Mouse (Mus musculus): ENCODE results near the gene Timp2. TPM values are rescaled to one million over a fixed set of nuclear protein-coding genes. Genes with fewer than 3 reads are reported as not detected.
A peak's percentile ranks its signal among the peaks of the same experiment; 100 is the strongest.
"Not testable (repeated sequence)": the region's sequence is repeated elsewhere in the genome, so short reads cannot be mapped to it uniquely, and the experiment has no call there.

The Timp2 gene
- total RNA-seq (2017) = 51.2 and 61.9 TPM in 2 replicates

DNA sequence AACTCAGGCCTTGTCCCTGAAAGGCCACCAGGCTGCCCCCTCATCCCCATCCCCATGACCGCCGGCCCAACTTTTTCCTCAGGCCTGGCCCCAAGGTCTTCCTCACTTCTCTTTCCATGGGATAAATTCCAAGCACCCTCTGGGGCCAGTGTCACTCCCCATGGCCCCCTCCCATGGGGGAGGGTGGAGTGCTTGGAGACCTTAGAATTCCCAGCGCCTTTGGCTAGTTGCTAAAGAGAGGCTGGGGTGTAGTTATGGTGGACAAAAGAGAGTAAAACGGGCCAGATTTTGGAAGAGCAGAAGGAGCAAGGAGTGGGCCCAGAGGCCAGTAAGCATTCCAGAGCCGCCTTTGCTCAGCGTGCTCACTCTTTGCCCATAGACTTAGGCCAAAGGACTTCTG, at the start of gene Timp2:
Timp2 (minus strand) TSS at position 101 of the 400 bp plus-strand sequence.
- ATAC-seq (ENCODE audit: extremely low read depth, insufficient number of reproducible peaks, low FRiP score, poor library complexity, severe bottlenecking) = no peak

DNA sequence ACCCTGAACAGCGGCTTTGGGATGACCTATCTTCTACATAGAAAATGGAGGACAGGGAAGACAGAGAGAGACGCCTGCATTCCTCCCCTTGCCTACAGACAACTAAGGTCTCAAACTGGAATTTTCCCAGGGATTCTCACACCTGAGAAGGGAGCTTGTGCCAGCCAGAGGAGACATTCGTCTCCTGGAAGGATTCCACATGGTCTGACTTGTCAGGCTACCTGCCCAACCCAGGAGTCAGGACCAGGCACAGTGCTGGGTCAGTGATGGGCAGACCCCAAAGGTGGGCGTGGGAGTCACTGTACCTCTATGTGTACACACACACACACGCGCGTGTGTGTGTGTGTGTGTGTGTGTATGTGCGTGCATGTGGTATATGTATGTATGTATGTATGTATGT, 49.8 kb upstream of the Timp2 start:
- ATAC-seq (ENCODE audit: extremely low read depth, insufficient number of reproducible peaks, low FRiP score, poor library complexity, severe bottlenecking) = no peak

DNA sequence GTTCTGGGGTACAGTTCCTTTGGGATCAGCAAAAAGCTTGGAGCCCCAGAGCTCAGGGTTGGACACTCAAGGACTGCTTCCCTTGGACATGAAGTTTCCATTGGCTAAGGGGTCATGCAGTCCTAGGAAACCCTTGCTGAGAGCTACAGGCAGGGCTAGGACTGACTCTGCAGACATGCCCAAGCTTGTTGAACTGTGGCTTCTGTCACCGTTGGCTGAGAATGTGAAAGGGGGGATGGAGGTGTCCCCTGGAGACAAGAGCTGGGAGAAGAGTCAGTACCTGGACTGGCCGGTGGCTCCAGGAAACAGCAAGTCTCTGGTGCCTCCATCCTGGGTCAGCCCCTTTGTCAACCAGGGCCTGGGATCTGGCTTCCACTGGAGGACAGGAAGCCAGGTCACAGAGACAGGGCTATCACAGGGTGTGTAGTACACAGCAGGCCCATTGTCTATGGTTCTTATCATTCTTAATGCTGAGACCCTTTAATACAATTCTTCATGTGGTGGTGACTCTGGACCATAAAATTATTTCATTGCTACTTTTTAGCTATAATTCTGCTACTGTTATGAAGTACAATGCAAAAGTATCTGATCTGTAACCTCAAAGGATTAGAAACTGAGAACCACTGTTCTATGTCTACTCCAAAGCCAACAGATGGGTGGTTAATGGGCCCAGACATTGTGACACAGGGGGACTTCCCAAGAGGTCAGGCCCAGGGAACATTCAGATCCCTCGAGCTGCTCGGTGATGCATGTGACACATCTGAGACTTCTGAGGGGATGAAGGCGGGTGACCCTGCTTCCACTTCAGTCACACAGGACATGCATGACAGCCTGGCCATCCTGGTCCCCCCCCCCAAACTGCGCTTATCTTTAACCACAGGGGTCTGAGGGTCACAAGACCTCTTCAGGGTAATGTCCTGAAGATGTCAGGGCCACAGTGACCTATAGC, 48.7 kb upstream of the Timp2 start:
- no peak for ATAC-seq (ENCODE audit: extremely low read depth, insufficient number of reproducible peaks, low FRiP score, poor library complexity, severe bottlenecking)

DNA sequence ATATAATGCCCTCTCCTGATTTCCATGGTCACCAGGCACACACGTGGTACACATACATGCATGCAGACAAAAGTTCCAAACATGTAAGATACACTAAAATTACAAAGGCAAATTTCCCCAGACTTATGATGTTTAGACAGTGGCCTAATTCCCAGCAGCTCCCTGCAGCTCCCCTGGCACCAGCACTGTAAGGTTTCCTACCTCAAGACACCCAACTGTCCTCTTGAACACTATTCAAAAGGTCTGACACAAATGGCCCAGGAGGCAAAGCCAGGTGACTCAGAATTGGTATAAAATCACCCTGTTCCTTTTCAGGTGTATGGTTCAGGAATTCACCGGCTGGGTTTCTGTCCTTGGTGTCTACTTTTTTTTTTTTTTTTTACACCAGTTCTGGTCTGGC, 47.6 kb upstream of the Timp2 start:
- ATAC-seq (ENCODE audit: extremely low read depth, insufficient number of reproducible peaks, low FRiP score, poor library complexity, severe bottlenecking) = no peak

DNA sequence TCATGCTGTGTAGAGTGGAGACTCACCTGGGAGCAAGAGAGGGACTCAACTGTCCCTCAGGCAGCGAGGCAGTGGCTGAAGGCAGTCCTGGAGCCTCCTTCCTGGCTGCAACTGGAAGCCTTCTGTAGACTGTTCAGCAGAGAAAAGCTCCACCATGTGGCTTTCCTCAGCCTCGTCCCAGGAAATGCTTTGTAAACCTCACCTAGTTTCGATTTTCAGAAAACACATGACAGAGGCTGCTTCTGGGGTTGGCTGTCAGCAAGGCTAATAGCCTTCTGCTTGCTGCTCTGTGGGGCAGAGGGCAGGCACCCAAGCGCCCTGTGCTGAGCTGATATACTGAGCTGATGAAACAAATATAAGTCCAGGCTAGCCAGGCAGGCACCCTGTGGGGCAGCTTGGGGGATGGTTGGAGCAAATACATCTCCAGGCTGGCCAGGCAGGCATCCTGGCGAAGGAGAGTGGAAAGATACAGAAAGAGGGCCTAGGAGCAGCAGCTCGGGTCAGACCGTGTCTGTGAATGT, 46.3 kb upstream of the Timp2 start, which contains the start of gene Lgals3bp:
Lgals3bp (minus strand) TSS at position 333 of the 521 bp plus-strand sequence.
- peak; percentile 26; the same call in 1 of the 2 replicates for ATAC-seq (ENCODE audit: extremely low read depth, insufficient number of reproducible peaks, low FRiP score, poor library complexity, severe bottlenecking)

DNA sequence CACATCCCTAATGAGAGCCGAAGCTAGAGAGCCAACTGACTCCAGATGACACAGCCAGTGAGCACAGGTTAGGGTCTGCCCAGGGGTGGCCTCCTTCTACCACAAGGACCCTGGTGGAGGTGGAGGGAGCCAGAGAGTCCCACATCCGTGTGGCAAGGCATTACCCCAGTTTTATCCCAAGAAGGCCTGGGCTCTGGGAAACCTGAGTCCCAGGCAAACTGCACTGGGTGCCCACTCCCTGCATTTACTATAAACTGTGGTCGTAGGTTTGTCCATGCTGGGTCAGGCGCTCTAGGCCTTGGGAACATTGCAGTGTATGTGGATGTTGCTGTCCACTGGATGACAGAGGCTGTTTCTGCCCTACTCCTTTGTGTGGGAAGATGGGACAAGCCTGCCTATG, 45.7 kb upstream of the Timp2 start:
- no peak for ATAC-seq (ENCODE audit: extremely low read depth, insufficient number of reproducible peaks, low FRiP score, poor library complexity, severe bottlenecking)

DNA sequence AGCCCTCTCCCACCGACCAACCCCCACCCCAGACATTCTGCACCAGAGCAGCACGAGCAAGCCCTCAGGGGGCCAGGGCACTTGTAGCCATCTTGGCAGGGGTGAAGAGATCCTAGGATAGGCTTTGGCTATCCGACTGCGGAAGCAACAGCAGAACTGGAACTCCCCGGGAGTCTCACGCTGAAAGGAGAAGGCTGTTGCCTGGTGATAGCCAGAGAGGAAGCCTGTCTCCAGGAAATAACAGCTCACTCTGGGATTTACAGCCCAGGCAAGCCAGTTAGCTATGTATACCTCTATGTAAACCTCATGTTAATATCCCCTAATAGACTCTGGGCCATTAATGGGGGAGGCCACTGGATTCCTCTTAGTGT, 45.0 kb upstream of the Timp2 start:
- no peak for ATAC-seq (ENCODE audit: extremely low read depth, insufficient number of reproducible peaks, low FRiP score, poor library complexity, severe bottlenecking)

DNA sequence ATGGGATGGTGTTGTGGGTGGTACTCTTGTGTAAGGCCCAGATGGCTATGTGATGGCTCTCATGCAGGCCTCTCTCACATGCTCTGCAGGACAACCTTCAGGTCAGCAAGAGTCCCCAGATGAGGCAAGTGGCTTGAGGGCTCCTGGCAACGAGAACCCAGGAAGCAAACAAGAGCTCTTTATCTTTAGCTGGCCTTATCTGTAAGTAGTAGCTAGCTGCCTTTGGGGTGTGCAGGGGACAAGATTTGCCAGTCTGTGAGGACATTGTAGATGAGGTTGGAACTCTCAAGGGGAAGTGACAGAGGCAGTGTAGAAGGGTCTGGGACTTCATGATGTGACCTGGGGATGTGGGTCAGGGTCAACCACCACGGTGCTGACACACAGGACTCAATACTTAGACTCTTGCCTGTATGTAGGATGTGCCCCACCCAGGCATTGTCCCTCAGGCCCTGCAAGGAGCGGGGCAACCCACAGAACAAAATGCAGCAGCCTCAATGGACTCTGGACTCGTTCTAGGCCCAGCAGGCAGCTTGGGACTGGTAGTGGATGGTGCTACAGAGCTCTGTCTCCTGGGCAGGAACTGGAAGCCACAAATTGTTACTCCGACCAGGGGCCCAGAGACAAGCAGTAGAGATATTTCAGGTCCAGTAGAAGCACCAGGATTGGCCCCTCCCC, 44.5 kb upstream of the Timp2 start:
- ATAC-seq (ENCODE audit: extremely low read depth, insufficient number of reproducible peaks, low FRiP score, poor library complexity, severe bottlenecking) = no peak

DNA sequence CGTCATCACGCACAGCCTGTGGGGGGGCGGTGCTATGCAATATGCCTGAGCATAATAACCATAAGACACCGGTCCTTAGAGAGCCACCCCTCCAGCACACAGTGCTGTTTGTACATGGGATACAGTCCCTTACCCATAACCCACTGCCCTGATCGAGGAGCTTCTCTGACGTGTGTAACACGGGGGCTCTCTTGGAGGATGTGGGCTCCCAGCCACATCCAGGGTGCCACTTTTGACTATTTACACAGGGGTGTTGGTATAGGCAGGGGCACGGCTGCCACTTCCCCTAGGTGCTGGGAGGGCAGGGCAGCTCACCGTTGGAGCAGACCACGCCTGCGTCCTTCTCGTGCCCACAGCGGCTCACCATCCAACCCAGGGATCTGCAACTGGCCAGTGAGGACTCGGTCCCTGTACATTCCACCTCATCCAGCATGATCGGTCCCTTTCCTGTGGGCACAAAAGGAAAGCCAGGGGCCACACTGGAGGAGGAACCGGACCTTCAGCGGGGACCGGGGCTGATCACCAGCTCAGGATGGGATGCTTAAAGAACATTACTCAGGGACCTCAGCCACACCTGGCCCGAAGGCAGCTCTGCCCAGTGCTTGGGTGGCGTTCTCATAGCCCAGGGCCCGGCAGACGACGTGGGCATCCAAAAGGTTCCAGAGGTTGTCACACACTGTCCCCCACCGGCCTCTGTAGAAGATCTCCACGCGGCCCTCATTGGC, 42.4 kb upstream of the Timp2 start:
- ATAC-seq (ENCODE audit: extremely low read depth, insufficient number of reproducible peaks, low FRiP score, poor library complexity, severe bottlenecking) = no peak

DNA sequence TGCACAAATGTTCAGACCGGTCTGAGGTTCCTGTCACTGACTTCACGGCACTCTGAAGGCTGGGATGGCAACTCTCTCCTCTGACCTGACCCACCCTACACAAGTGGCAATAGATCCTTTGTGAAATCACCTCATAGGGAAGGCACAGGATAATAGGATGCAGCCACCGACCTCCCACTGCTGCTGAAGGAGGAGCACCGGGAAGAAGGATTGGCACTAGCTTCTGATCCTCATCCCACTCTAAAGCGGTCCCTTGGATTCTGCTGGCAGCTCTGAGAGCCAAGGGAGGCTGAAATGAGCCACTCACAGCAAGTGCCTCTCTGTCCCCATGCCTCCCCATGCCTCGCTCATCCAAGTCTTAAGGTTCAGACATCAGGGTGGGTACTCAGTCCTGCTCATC, 39.0 kb upstream of the Timp2 start:
- no peak for ATAC-seq (ENCODE audit: extremely low read depth, insufficient number of reproducible peaks, low FRiP score, poor library complexity, severe bottlenecking)

DNA sequence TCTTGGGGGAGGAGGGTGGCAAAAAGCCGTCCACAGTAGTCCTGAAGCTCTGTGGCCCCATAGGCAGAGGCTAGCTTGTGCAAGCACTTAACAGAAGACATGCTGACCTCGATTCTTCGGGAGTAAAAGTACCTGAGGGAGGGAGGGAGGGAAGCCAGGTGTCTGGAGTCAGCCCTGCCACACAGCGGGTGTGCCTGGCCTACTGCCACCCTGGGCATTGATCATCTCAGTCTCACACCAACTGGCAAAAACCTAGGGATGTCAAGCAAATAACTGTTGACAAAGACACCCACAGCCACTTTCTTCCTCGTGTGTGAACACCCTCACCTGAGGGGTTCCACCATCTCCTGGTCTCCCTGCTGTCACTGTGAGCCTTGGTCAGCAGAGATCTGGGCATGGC, 38.5 kb upstream of the Timp2 start:
- ATAC-seq (ENCODE audit: extremely low read depth, insufficient number of reproducible peaks, low FRiP score, poor library complexity, severe bottlenecking) = no peak

DNA sequence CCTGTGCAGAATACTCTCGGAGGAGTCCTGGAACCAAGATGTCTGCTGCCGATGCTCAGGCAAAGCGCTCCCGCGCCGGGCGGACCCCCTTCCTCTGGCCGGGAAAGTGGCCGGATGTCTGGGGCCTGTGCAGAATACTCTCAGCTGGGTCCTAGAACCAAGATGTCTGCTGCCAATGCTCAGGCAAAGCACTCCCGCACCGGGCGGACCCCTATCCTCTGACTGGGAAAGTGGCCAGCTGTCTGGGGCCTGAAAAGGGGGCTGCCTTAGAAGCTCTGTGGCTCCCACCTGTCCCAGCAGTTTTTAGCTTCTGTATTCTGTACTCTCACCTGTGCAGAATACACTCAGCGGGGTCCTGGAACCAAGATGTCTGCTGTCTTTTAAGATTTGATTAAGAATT, 32.3 kb upstream of the Timp2 start:
- ATAC-seq (ENCODE audit: extremely low read depth, insufficient number of reproducible peaks, low FRiP score, poor library complexity, severe bottlenecking) = not testable (repeated sequence)

DNA sequence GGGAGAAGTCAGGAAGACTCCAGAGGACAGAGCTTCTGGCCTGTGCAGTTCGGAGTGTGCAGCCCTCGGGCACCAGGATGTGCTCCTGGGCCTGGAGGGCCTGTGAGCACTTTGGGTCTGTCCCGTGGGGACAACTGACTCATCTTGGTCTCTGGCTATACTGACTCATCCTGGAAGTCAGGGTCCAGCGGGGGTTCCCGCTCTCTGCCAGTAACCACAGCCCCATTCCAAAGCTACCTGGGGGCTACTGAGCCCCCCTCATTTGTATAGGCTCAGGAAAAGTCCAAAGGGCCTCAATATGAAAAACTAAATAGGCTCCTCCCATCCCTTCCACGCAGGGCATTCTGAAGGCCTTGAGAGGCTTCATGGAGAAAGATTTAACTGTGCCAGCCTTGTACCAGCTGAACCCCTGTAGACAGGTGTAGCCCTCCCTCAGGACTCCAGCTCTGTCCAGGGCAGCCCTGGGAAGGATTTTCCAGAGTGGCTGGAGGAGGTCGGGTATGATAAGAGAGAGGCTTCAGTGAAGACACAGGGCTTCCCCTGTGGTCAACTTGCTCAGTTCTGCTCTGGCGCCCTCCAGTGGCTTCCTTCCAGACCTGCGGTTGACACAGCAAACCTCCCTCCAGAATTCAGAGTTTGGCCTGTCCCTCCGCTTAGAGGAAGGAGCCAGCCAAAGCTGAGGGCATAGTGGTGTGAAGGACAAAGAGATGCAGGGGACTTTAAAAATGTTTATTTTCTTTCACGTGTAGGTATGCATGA, 23.9 kb upstream of the Timp2 start:
- ATAC-seq (ENCODE audit: extremely low read depth, insufficient number of reproducible peaks, low FRiP score, poor library complexity, severe bottlenecking) = peak; percentile 89

DNA sequence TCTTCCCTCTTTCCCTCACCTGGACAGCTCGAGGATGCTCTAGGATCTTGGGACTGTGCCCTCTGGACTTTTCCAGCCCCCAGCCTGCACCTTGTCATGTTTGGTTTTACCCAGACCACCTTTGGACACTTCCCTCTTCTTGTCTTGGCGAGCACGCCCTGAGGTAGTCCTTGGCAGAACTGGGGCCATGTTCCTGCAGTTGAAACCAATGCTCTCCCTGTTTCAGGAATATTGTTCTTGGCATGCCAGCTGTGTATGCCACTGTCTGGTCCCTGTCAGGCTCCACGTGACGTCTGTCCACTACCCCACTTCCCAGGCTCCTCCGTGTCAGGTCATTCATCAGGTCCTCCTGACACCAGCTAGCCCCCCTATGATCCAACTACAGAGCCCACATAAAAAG, 23.1 kb upstream of the Timp2 start:
- no peak for ATAC-seq (ENCODE audit: extremely low read depth, insufficient number of reproducible peaks, low FRiP score, poor library complexity, severe bottlenecking)

DNA sequence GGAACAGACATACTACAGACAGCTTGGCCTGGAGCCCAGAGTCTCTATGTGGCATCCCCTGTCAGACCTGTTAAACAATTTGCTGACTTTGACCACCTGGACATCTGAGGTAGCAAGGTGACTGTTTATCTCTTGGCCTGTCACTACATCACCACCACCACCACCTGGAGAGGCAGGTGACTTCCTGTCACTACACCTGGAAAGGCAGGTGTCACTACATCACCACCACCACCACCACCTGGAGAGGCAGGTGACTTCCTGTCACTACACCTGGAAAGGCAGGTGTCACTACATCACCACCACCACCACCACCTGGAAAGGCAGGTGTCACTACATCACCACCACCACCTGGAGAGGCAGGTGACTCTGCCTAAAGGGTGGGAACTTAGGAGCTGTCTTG, 20.8 kb upstream of the Timp2 start:
- not testable (repeated sequence) for ATAC-seq (ENCODE audit: extremely low read depth, insufficient number of reproducible peaks, low FRiP score, poor library complexity, severe bottlenecking)

DNA sequence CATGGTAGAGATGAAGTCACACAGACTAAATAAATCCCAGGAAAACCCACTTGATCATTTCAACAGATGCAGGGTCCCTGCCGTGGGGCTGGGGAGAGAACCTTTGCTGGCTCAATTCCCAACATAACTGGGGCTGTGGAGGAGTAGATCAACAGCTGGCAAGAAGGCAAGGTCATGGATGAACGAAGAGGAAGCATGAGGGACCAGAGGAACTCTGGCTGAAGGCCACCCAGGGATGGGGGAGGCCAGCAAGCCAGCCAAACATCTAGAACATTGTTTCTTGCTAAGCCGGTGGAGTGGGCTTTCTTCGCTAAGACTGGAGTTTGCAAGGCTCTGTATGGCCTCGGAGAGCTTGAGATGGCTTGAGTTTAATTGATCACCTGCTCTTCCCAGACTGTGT, 20.3 kb upstream of the Timp2 start:
- no peak for ATAC-seq (ENCODE audit: extremely low read depth, insufficient number of reproducible peaks, low FRiP score, poor library complexity, severe bottlenecking)

DNA sequence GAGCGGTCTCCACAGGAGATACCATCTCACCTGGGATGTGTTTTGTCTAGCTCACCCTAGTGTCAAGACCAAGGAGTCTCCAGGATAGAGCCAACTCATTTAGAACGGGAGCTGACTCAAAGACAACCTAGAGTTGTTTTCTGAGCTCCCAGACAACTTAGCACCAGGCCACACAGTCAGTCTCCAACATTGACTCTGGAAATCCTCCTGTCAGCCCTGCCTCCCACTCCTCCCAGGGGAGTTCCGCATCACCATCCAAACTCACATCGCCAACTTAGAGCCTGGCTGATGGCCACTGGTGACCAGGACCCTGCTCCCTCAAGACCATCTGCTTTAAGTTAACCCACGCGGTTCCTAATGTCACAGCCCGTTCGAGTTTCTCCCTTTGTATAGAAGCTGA, 19.9 kb upstream of the Timp2 start:
- ATAC-seq (ENCODE audit: extremely low read depth, insufficient number of reproducible peaks, low FRiP score, poor library complexity, severe bottlenecking) = no peak

DNA sequence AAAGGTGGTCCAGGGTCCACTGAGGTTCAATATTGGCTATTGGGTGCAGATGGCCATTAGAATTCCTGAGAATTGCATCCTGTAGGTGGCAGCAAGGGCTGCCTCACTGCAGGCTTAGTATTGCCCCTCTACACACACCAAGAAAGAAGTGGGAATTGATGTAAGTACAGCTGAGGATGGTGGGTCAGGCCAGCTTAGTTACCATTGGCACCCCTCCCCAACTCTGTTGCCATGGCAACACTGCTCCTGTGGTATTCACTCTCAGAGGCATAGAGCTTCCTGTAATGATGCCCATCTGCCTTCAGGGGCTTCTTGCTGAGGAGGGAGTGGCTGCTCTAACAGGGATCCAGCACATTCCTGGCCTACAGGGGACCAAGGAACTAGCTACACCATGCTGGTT, 19.5 kb upstream of the Timp2 start:
- no peak for ATAC-seq (ENCODE audit: extremely low read depth, insufficient number of reproducible peaks, low FRiP score, poor library complexity, severe bottlenecking)

DNA sequence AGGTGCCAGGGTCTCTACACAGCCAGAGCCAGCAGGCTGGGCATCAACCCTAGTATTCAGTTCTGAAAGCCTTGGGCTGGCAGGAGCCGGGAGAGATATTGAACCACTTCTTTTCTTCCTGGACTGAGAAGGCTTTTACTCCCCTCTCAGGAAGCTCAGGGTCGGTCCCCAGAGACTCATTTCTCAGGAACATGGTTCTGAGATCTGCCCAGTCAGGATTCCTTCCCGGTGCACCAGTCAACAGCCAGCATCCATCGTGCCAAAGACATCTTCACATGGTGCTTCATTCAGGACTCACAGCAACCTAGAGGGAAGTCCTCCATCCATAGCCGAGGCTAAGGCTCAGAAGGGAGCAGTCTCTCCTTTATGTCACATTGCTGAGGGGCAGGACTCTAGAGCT, 19.0 kb upstream of the Timp2 start:
- ATAC-seq (ENCODE audit: extremely low read depth, insufficient number of reproducible peaks, low FRiP score, poor library complexity, severe bottlenecking) = no peak
